Comparison of ENCODE assay signal across 9 mouse cellular contexts in genomic region chr1:89763912-89764311, GRCm38 (mm10).
DNase-seq lines count a peak whose midpoint lies in the region; ATAC-seq and TF ChIP-seq lines count a peak whose summit lies in the region.
"Had no signal": no experiment of that assay in that cellular context is flagged by ENCODE, and none has a peak within 500 bp of the region (broad histone marks: within the 10 kb centered on the region; RNA-seq: fewer than 3 reads in every experiment).

No protein-coding gene starts in this region.

- peak; percentile 15 for DNase-seq in heart, postnatal 4 days
- no peak for DNase-seq in heart, adult 2 months
- peak; percentile 70 for DNase-seq in ES-CJ7 (ENCODE audit: low read depth, low spot score)
- peak; percentile 58 for DNase-seq in forebrain, embryonic 10.5 days (ENCODE audit: extremely low spot score, low spot score)
- no peak for DNase-seq in left cerebral cortex, adult 2 months (ENCODE audit: extremely low spot score in 1 of 2, low spot score in 2 of 2)
- DNase-seq in layer of hippocampus, postnatal 36 days: no peak
- DNase-seq: gastrocnemius, postnatal 25 days had no signal

- ATAC-seq in limb, embryonic 15.5 days (ENCODE audit: insufficient number of reproducible peaks, low FRiP score, low TSS enrichment, low read depth): peak; percentile 75; the same call in 1 of the 2 replicates
- no peak for ATAC-seq in megakaryocyte progenitor cell, adult 5-6 weeks (replicated peaks; ENCODE audit: poor library complexity)

- H3K4me1 ChIP-seq in heart, adult 2 months (ENCODE audit: control insufficient read depth, insufficient read depth, low read length): no peaks in the 10 kb centered on the region
- H3K4me1 ChIP-seq in forebrain, embryonic 10.5 days: peaks cover 36% of the 10 kb centered on the region
- peaks cover 14% of the 10 kb centered on the region for H3K4me1 ChIP-seq in limb, embryonic 15.5 days

- no peaks in the 10 kb centered on the region for H3K36me3 ChIP-seq in heart, adult 2 months (ENCODE audit: control insufficient read depth, insufficient read depth, low read length)
- peaks cover 26% of the 10 kb centered on the region for H3K36me3 ChIP-seq in forebrain, embryonic 10.5 days (replicated peaks)
- no peaks in the 10 kb centered on the region for H3K36me3 ChIP-seq in limb, embryonic 15.5 days

- no peak overlapping the region for H3K9ac ChIP-seq in heart, adult 2 months (ENCODE audit: low read depth, low read length)
- H3K9ac ChIP-seq in limb, embryonic 15.5 days: no peak overlapping the region

- no peaks in the 10 kb centered on the region for H3K79me2 ChIP-seq in heart, adult 2 months (replicated peaks; ENCODE audit: control insufficient read depth, insufficient read depth, low read length)

- H3K27ac ChIP-seq in heart, adult 2 months: no peak overlapping the region
- H3K27ac ChIP-seq in forebrain, embryonic 10.5 days: no peak overlapping the region
- H3K27ac ChIP-seq in limb, embryonic 15.5 days: no peak overlapping the region
- no peak overlapping the region for H3K27ac ChIP-seq in left cerebral cortex, adult 2 months

- TF ChIP-seq EP300 in heart, adult 2 months (IDR thresholded peaks at IDR 0.05; ENCODE audit: insufficient read depth, low read depth, low read length): no peak

- no peaks in the 10 kb centered on the region; the same call in 1 of the 2 replicates for H3K9me3 ChIP-seq in forebrain, embryonic 10.5 days
- H3K9me3 ChIP-seq in limb, embryonic 15.5 days: no peaks in the 10 kb centered on the region

- intact Hi-C loops in heart, adult 2 months (cut with DNase I): no loop called here
- intact Hi-C loops in left cerebral cortex, adult 2 months (cut with DNase I): no loop called here

- 63% methylated on average over 3 of the region's 3 CpGs for WGBS in heart, adult 2 months
- 29% methylated on average over 3 of the region's 3 CpGs for WGBS in forebrain, embryonic 10.5 days
- 6% methylated on average over 3 of the region's 3 CpGs for WGBS in limb, embryonic 15.5 days

- no peak for TF ChIP-seq CTCF in heart, adult 2 months (IDR thresholded peaks at IDR 0.05)
- TF ChIP-seq CTCF in left cerebral cortex, adult 2 months (IDR thresholded peaks at IDR 0.05): no peak

- no peak overlapping the region for H3K4me2 ChIP-seq in limb, embryonic 15.5 days

- H3K27me3 ChIP-seq in heart, adult 2 months (ENCODE audit: control insufficient read depth, insufficient read depth, low read length): no peaks in the 10 kb centered on the region
- H3K27me3 ChIP-seq in forebrain, embryonic 10.5 days (ENCODE audit: poor library complexity, severe bottlenecking): peaks cover 61% of the 10 kb centered on the region
- H3K27me3 ChIP-seq in limb, embryonic 15.5 days: no peaks in the 10 kb centered on the region

- TF ChIP-seq POLR2A in heart, adult 2 months (IDR thresholded peaks at IDR 0.05; ENCODE audit: insufficient read depth, low read depth, low read length): no peak

- H3K4me3 ChIP-seq in heart, adult 2 months: no peak overlapping the region
- H3K4me3 ChIP-seq in forebrain, embryonic 10.5 days: no peak overlapping the region
- H3K4me3 ChIP-seq in limb, embryonic 15.5 days: no peak overlapping the region
- no peak overlapping the region for H3K4me3 ChIP-seq in left cerebral cortex, adult 2 months

Comparison
In these comparisons a context has a peak if more than half of its experiments do, and no peak if none do; other contexts are left out.
1. DNase-seq: peak in heart, postnatal 4 days (single experiment), ES-CJ7 (single experiment) and forebrain, embryonic 10.5 days (single experiment); none in heart, adult 2 months (0 of 2), left cerebral cortex, adult 2 months (0 of 2) and layer of hippocampus, postnatal 36 days (0 of 2).